23 mouse cellular contexts compared by ENCODE assay signal in genomic region chr13:70144461-70144860, GRCm38 (mm10).
"Had no signal": no experiment of that assay in that cellular context is flagged by ENCODE, and none has a peak within 500 bp of the region (broad histone marks: within the 10 kb centered on the region; RNA-seq: fewer than 3 reads in every experiment).

No protein-coding gene starts in this region.

- H3K36me3 ChIP-seq: embryonic facial prominence, embryonic 10.5 days; embryonic facial prominence, embryonic 12.5 days; embryonic facial prominence, embryonic 13.5 days; embryonic facial prominence, embryonic 15.5 days; forebrain, embryonic 10.5 days; forebrain, embryonic 12.5 days; forebrain, embryonic 15.5 days; heart, embryonic 10.5 days had no signal

- H3K27ac ChIP-seq: embryonic facial prominence, embryonic 10.5 days; embryonic facial prominence, embryonic 12.5 days; embryonic facial prominence, embryonic 13.5 days; embryonic facial prominence, embryonic 15.5 days; forebrain, embryonic 10.5 days; forebrain, embryonic 12.5 days; forebrain, embryonic 13.5 days; forebrain, embryonic 15.5 days; gastrocnemius, adult 2 months; heart, adult 2 months; heart, embryonic 10.5 days had no signal

- H3K27me3 ChIP-seq: embryonic facial prominence, embryonic 15.5 days; forebrain, embryonic 13.5 days; forebrain, embryonic 15.5 days had no signal

- DNase-seq: cerebellum, adult 9-10 months; cerebellum, adult 9-11 months; cerebellum, postnatal 36 days; embryo, embryonic 11 days; forebrain, postnatal 0 days; gastrocnemius, adult 2 months; gastrocnemius, postnatal 10 days; gastrocnemius, postnatal 14 days; gastrocnemius, postnatal 36 days; heart, adult 2 months had no signal

- H3K4me3 ChIP-seq: embryonic facial prominence, embryonic 10.5 days; embryonic facial prominence, embryonic 12.5 days; embryonic facial prominence, embryonic 13.5 days; embryonic facial prominence, embryonic 15.5 days; erythroblast, embryonic 14.5 days; forebrain, embryonic 10.5 days; forebrain, embryonic 12.5 days; forebrain, embryonic 13.5 days; forebrain, embryonic 15.5 days; gastrocnemius, adult 2 months; heart, adult 2 months; heart, embryonic 10.5 days had no signal

- H3K4me1 ChIP-seq: embryonic facial prominence, embryonic 12.5 days had no signal

- H3K4me2 ChIP-seq: embryonic facial prominence, embryonic 12.5 days; embryonic facial prominence, embryonic 13.5 days; embryonic facial prominence, embryonic 15.5 days; forebrain, embryonic 12.5 days; forebrain, embryonic 13.5 days; forebrain, embryonic 15.5 days; heart, embryonic 11.5 days had no signal

- ATAC-seq: forebrain, embryonic 13.5 days; forebrain, embryonic 14.5 days; forebrain, embryonic 15.5 days; forebrain, embryonic 16.5 days; forebrain, postnatal 0 days had no signal

- H3K9me3 ChIP-seq: embryonic facial prominence, embryonic 10.5 days; embryonic facial prominence, embryonic 12.5 days; embryonic facial prominence, embryonic 13.5 days; embryonic facial prominence, embryonic 15.5 days; forebrain, embryonic 10.5 days; forebrain, embryonic 12.5 days; forebrain, embryonic 13.5 days; forebrain, embryonic 15.5 days; heart, embryonic 10.5 days had no signal

- H3K9ac ChIP-seq: embryonic facial prominence, embryonic 12.5 days; embryonic facial prominence, embryonic 13.5 days; embryonic facial prominence, embryonic 15.5 days; forebrain, embryonic 12.5 days; forebrain, embryonic 13.5 days; forebrain, embryonic 15.5 days; forebrain, postnatal 0 days had no signal
